25 mouse cellular contexts compared by ENCODE assay signal in the genomic region with DNA sequence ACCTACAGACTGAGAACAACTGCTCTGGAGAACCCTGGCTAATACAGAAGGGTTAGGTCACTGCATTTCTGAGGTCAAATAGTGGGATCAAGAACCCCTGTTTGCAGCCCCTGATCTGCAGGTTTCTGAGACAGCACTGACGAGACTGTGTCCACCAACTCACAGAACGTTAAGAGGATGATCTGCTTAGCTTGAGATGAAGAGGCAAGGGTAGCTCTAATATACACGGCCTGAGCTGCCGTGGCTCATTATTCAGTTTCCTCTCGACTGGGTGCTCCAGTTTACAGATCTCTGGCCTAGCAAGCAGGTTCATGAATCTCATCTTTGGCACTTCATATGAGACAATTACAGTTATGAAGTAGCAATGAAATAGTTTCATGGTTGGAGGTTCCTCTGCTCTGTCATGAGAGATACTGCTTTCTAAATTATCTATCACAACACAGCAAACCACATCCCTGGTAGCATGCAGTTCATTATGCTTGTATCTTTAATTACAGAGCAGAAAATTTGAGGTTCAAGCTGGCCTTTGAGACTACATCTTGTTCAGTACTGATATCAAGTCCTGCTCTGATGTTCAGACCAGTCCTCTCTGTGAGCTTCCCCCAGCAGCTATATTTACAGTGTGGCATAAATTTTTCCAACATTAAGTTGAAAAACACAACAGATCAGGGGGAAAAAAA. TPM values are rescaled to one million over a fixed set of nuclear protein-coding genes. Genes with fewer than 3 reads are reported as not detected.
DNase-seq lines count a peak whose midpoint lies in the region; ATAC-seq and TF ChIP-seq lines count a peak whose summit lies in the region.
"Had no signal": no experiment of that assay in that cellular context is flagged by ENCODE, and none has a peak within 500 bp of the region (broad histone marks: within the 10 kb centered on the region; RNA-seq: fewer than 3 reads in every experiment).

No protein-coding gene starts in this region.

- H3K4me2 ChIP-seq in liver, embryonic 16.5 days (ENCODE audit: low read depth, low read length), result no peak overlapping the region
- H3K4me2 ChIP-seq: embryonic facial prominence, embryonic 13.5 days; forebrain, embryonic 13.5 days; heart, embryonic 15.5 days; hindbrain, embryonic 13.5 days; midbrain, embryonic 13.5 days; neural tube, embryonic 12.5 days; stomach, embryonic 15.5 days had no signal

- no peak overlapping the region for H3K9ac ChIP-seq in liver, embryonic 16.5 days (ENCODE audit: low read depth, low read length)
- H3K9ac ChIP-seq: embryonic facial prominence, embryonic 13.5 days; forebrain, embryonic 13.5 days; heart, embryonic 15.5 days; hindbrain, embryonic 13.5 days; midbrain, embryonic 13.5 days; neural tube, embryonic 12.5 days; stomach, embryonic 15.5 days had no signal

- H3K9me3 ChIP-seq in liver, embryonic 16.5 days (replicated peaks; ENCODE audit: control insufficient read depth, low read length), result no peaks in the 10 kb centered on the region
- H3K9me3 ChIP-seq: embryonic facial prominence, embryonic 13.5 days; forebrain, embryonic 13.5 days; heart, embryonic 15.5 days; hindbrain, embryonic 13.5 days; limb, embryonic 10.5 days; midbrain, embryonic 13.5 days; neural tube, embryonic 12.5 days; stomach, embryonic 15.5 days had no signal

- WGBS in liver, embryonic 16.5 days (ENCODE audit: insufficient replicate concordance), result 35% methylated on average over 5 of the region's 5 CpGs

- peak; percentile 83 for ATAC-seq in common myeloid progenitor, adult 5-6 weeks (replicated peaks; ENCODE audit: low read depth, poor library complexity, severe bottlenecking)
- ATAC-seq in liver, embryonic 16.5 days (ENCODE audit: low read depth), result peak; percentile 69
- ATAC-seq: forebrain, embryonic 13.5 days; lung, postnatal 0 days; midbrain, embryonic 13.5 days had no signal

- H3K27ac ChIP-seq in liver, embryonic 16.5 days (ENCODE audit: low read length), result peak overlapping the region; percentile 51
- no peak overlapping the region for H3K27ac ChIP-seq in gastrocnemius, adult 2 months
- H3K27ac ChIP-seq: embryonic facial prominence, embryonic 13.5 days; forebrain, embryonic 13.5 days; heart, embryonic 15.5 days; hindbrain, embryonic 13.5 days; kidney, postnatal 0 days; limb, embryonic 10.5 days; midbrain, embryonic 13.5 days; neural tube, embryonic 12.5 days; stomach, embryonic 15.5 days had no signal

- no peaks in the 10 kb centered on the region for H3K27me3 ChIP-seq in liver, embryonic 16.5 days (ENCODE audit: control insufficient read depth, insufficient read depth, low read depth, low read length)
- H3K27me3 ChIP-seq: embryonic facial prominence, embryonic 13.5 days; forebrain, embryonic 13.5 days; heart, embryonic 15.5 days; hindbrain, embryonic 13.5 days; midbrain, embryonic 13.5 days; neural tube, embryonic 12.5 days; stomach, embryonic 15.5 days had no signal

- TF ChIP-seq CTCF in gastrocnemius, adult 2 months (IDR thresholded peaks at IDR 0.05), result no peak

- no peaks in the 10 kb centered on the region; the same call in 1 of the 2 replicates for H3K4me1 ChIP-seq in liver, embryonic 16.5 days (ENCODE audit: control insufficient read depth, low read depth, low read length)
- H3K4me1 ChIP-seq: embryonic facial prominence, embryonic 13.5 days; forebrain, embryonic 13.5 days; hindbrain, embryonic 13.5 days; limb, embryonic 10.5 days; midbrain, embryonic 13.5 days; neural tube, embryonic 12.5 days; stomach, embryonic 15.5 days had no signal

- DNase-seq in heart, adult 11 months, result peak; percentile 74
- no peak for DNase-seq in heart, adult 18-20 months
- peak; percentile 61 for DNase-seq in retina, postnatal 1 day
- DNase-seq in gastrocnemius, adult 2 months, result no peak
- no peak for DNase-seq in neural tube, embryonic 10.5 days (ENCODE audit: extremely low spot score, low spot score)
- DNase-seq: cerebellum, adult 11-12 months; cerebellum, postnatal 25 days; embryo, embryonic 11 days; heart, postnatal 36 days; kidney, adult 18-20 months; layer of hippocampus, adult 9-11 months; thymus, postnatal 25 days had no signal

- no peaks in the 10 kb centered on the region for H3K36me3 ChIP-seq in liver, embryonic 16.5 days (ENCODE audit: control insufficient read depth, insufficient read depth)
- H3K36me3 ChIP-seq: embryonic facial prominence, embryonic 13.5 days; heart, embryonic 15.5 days; hindbrain, embryonic 13.5 days; limb, embryonic 10.5 days; midbrain, embryonic 13.5 days; neural tube, embryonic 12.5 days; stomach, embryonic 15.5 days had no signal

- intact Hi-C loops in gastrocnemius, adult 2 months (cut with DNase I), result no loop called here

- no peak overlapping the region for H3K4me3 ChIP-seq in liver, embryonic 16.5 days (ENCODE audit: low read depth, low read length)
- no peak overlapping the region for H3K4me3 ChIP-seq in gastrocnemius, adult 2 months
- H3K4me3 ChIP-seq: embryonic facial prominence, embryonic 13.5 days; erythroblast, embryonic 14.5 days; forebrain, embryonic 13.5 days; heart, embryonic 15.5 days; hindbrain, embryonic 13.5 days; limb, embryonic 10.5 days; midbrain, embryonic 13.5 days; neural tube, embryonic 12.5 days; stomach, embryonic 15.5 days had no signal

RNA-seq across cellular contexts. Expression of gene Ehhadh, which starts 45.3 kb away (rescaled TPM):
- total RNA-seq in heart, adult 18-20 months (2021), result 10 to 100 TPM; 12.2 to 19.0 TPM
- 3.3 and 5.2 TPM in 2 replicates for total RNA-seq in common myeloid progenitor, adult 5-6 weeks (2017)
- 12.5 and 14.6 TPM in 2 replicates for polyA plus RNA-seq in liver, embryonic 16.5 days (2015; fragmentation: Nextera tagmentation; extraction: Ambion mirVana)
- 1 to 10 TPM; 5.7 to 6.8 TPM for total RNA-seq in gastrocnemius, adult 2 months (2021)

RNA-seq across cellular contexts. Expression of gene 2510009E07Rik, which starts 47.9 kb away (rescaled TPM):
- total RNA-seq in heart, adult 18-20 months (2021), result 10 to 100 TPM; 20.5 to 21.7 TPM
- total RNA-seq in common myeloid progenitor, adult 5-6 weeks (2017), result 0.23 and 0.39 TPM in 2 replicates
- 2.8 and 3.2 TPM in 2 replicates for polyA plus RNA-seq in liver, embryonic 16.5 days (2015; fragmentation: Nextera tagmentation; extraction: Ambion mirVana)
- 10 to 100 TPM; 20.7 to 28.3 TPM for total RNA-seq in gastrocnemius, adult 2 months (2021)
- polyA plus RNA-seq: erythroblast, embryonic 14.5 days had no signal

RNA-seq across cellular contexts. Expression of gene Map3k13, which starts 51.8 kb away (rescaled TPM):
- under 1 TPM; 0.77 to 0.87 TPM for total RNA-seq in heart, adult 18-20 months (2021)
- 0.05 and 0.69 TPM in 2 replicates for total RNA-seq in common myeloid progenitor, adult 5-6 weeks (2017)
- 0.68 and 0.72 TPM in 2 replicates for polyA plus RNA-seq in liver, embryonic 16.5 days (2015; fragmentation: Nextera tagmentation; extraction: Ambion mirVana)
- under 1 TPM; 0.70 to 0.74 TPM for total RNA-seq in gastrocnemius, adult 2 months (2021)

Comparison
In these comparisons a context has a peak if more than half of its experiments do, and no peak if none do; other contexts are left out.
1. DNase-seq: peak in heart, adult 11 months (single experiment) and retina, postnatal 1 day (single experiment); none in heart, adult 18-20 months (0 of 2), gastrocnemius, adult 2 months (single experiment) and neural tube, embryonic 10.5 days (single experiment).
2. RNA of gene 2510009E07Rik, which starts 47.9 kb away (total RNA-seq): 20.7 to 28.3 TPM in gastrocnemius, adult 2 months and 20.5 to 21.7 TPM in heart, adult 18-20 months; 0.23 to 0.39 TPM in common myeloid progenitor, adult 5-6 weeks; every median in the first group is over 10 times any median in the second.